Mouse (Mus musculus): ENCODE measurements around the gene Aldh16a1. TPM values are rescaled to one million over a fixed set of nuclear protein-coding genes. Genes with fewer than 3 reads are reported as not detected.
A peak's percentile ranks its signal among the peaks of the same experiment; 100 is the strongest.

The Aldh16a1 gene
- polyA plus RNA-seq, 1 experiment from 2014 or later = 38.7 TPM

- Histone ChIP-seq H3K27ac (replicated peaks; ENCODE audit: low read depth, low read length) (peak within 1 kb of the TSS; percentile 73), H3K9ac (ENCODE audit: low read length) (peak within 1 kb of the TSS; percentile 82), H3K9me3 (ENCODE audit: control insufficient read depth, low read length) (no peaks in the 10 kb centered on the region), H3K4me2 (ENCODE audit: low read depth, severe bottlenecking) (peak within 1 kb of the TSS; percentile 72), H3K4me3 (ENCODE audit: low read depth, low read length) (peak within 1 kb of the TSS; percentile 65), H3K4me1 (ENCODE audit: control insufficient read depth, insufficient read depth, low read length) (peaks cover 20% of the 10 kb centered on the region), H3K27me3 (ENCODE audit: control insufficient read depth, insufficient read depth, low read length) (no peaks in the 10 kb centered on the region), H3K36me3 (ENCODE audit: control insufficient read depth, insufficient read depth, low read length) (peaks cover 11% of the 10 kb centered on the region; the same call in 1 of the 2 replicates)
- peak; percentile 88 for ATAC-seq (ENCODE audit: insufficient number of reproducible peaks, low FRiP score, low TSS enrichment, low read depth)
- WGBS = under 1% methylated on average over 16 of the region's 16 CpGs
- peak; percentile 97 for DNase-seq (ENCODE audit: low spot score)
Measured at GRCm38 (mm10) chr7:45092048-45092447, 62.3 kb downstream of the Aldh16a1 start, which contains the start of gene Rcn3. Gene Rcn3, minus strand, starts transcription at chr7:45092221.

GRCm38 (mm10) chr7:45091001-45091990, 63.1 kb downstream of the Aldh16a1 start:
- ATAC-seq (ENCODE audit: insufficient number of reproducible peaks, low FRiP score, low TSS enrichment, low read depth) = peak; percentile 40
- Histone ChIP-seq H3K36me3 (ENCODE audit: control insufficient read depth, insufficient read depth, low read length) (peaks cover 16% of the 10 kb centered on the region), H3K4me2 (ENCODE audit: low read depth, severe bottlenecking) (peak overlapping the region; percentile 72), H3K4me3 (ENCODE audit: low read depth, low read length) (peak overlapping the region; percentile 65), H3K27me3 (ENCODE audit: control insufficient read depth, insufficient read depth, low read length) (no peaks in the 10 kb centered on the region), H3K27ac (replicated peaks; ENCODE audit: low read depth, low read length) (peak overlapping the region; percentile 73; the same call in 1 of the 2 replicates), H3K9ac (ENCODE audit: low read length) (peak overlapping the region; percentile 82), H3K4me1 (ENCODE audit: control insufficient read depth, insufficient read depth, low read length) (peaks cover 20% of the 10 kb centered on the region), H3K9me3 (ENCODE audit: control insufficient read depth, low read length) (no peaks in the 10 kb centered on the region)
- DNase-seq (ENCODE audit: low spot score) = peak; percentile 62
- 11% methylated on average over 35 of the region's 35 CpGs for WGBS

MicroRNAs within 50 kb of the gene (microRNA counts, 519-probe panel; counts per million panel counts)
- microRNA mmu-miR-150 = 1,612 counts per million, percentile 10 among the panel's probes with 10 or more counts

Small RNA genes lying within 50 kb of the gene (microRNA-seq; reads per million reads assigned to microRNA genes)
- gene Mir150 (5.5 reads per million, percentile 12 among the genes with 10 or more reads in this experiment), gene Mir5121 (16.8 reads per million, percentile 27 among the genes with 10 or more reads in this experiment), gene Mir7055 (not detected)

Other genes with a start within 250 kb of the Aldh16a1 start
- 77.0 and 78.8 TPM in 2 replicates for gene Ap2a1, start 225.1 kb downstream of the Aldh16a1 start, polyA plus RNA-seq (2014; fragmentation: Nextera tagmentation; extraction: Ambion mirVana)
- 0.13 TPM in 1 of 2 replicates, not detected in the other for gene Tsks, start 211.4 kb downstream of the Aldh16a1 start, polyA plus RNA-seq (2014; fragmentation: Nextera tagmentation; extraction: Ambion mirVana)
- gene Cpt1c, start 179.7 kb downstream of the Aldh16a1 start, polyA plus RNA-seq (2014; fragmentation: Nextera tagmentation; extraction: Ambion mirVana) = 17.5 and 22.1 TPM in 2 replicates
- 332 and 334 TPM in 2 replicates for gene Prmt1, start 168.0 kb downstream of the Aldh16a1 start, polyA plus RNA-seq (2014; fragmentation: Nextera tagmentation; extraction: Ambion mirVana)
- 73.9 and 83.5 TPM in 2 replicates for gene Irf3, start 156.9 kb downstream of the Aldh16a1 start, polyA plus RNA-seq (2014; fragmentation: Nextera tagmentation; extraction: Ambion mirVana)
- 91.7 and 91.9 TPM in 2 replicates for gene Bcl2l12, start 155.9 kb downstream of the Aldh16a1 start, polyA plus RNA-seq (2014; fragmentation: Nextera tagmentation; extraction: Ambion mirVana)
- gene Scaf1, start 138.2 kb downstream of the Aldh16a1 start, polyA plus RNA-seq (2014; fragmentation: Nextera tagmentation; extraction: Ambion mirVana) = 52.0 and 60.3 TPM in 2 replicates
- gene Rras, start 136.6 kb downstream of the Aldh16a1 start, polyA plus RNA-seq (2014; fragmentation: Nextera tagmentation; extraction: Ambion mirVana) = 20.8 and 21.0 TPM in 2 replicates
- gene Prr12, start 101.7 kb downstream of the Aldh16a1 start, polyA plus RNA-seq (2014; fragmentation: Nextera tagmentation; extraction: Ambion mirVana) = 18.5 and 20.0 TPM in 2 replicates
- gene Nosip, start 92.2 kb downstream of the Aldh16a1 start, polyA plus RNA-seq (2014; fragmentation: Nextera tagmentation; extraction: Ambion mirVana) = 70.2 and 73.9 TPM in 2 replicates
- gene Prrg2, start 91.9 kb downstream of the Aldh16a1 start, polyA plus RNA-seq (2014; fragmentation: Nextera tagmentation; extraction: Ambion mirVana) = 22.1 and 24.6 TPM in 2 replicates
- gene Rcn3, start 62.4 kb downstream of the Aldh16a1 start, polyA plus RNA-seq (2014; fragmentation: Nextera tagmentation; extraction: Ambion mirVana) = 220 and 245 TPM in 2 replicates
- 8.0 and 9.8 TPM in 2 replicates for gene Fcgrt, start 50.7 kb downstream of the Aldh16a1 start, polyA plus RNA-seq (2014; fragmentation: Nextera tagmentation; extraction: Ambion mirVana)
- 1,759 and 1,785 TPM in 2 replicates for gene Rps11, start 30.1 kb downstream of the Aldh16a1 start, polyA plus RNA-seq (2014; fragmentation: Nextera tagmentation; extraction: Ambion mirVana)
- 1,469 and 1,490 TPM in 2 replicates for gene Rpl13a, start 25.8 kb downstream of the Aldh16a1 start, polyA plus RNA-seq (2014; fragmentation: Nextera tagmentation; extraction: Ambion mirVana)
- gene Gm45713, start 18.4 kb downstream of the Aldh16a1 start, polyA plus RNA-seq (2014; fragmentation: Nextera tagmentation; extraction: Ambion mirVana) = 0.45 TPM in 1 of 2 replicates, not detected in the other
- gene Flt3l, start 18.2 kb downstream of the Aldh16a1 start, polyA plus RNA-seq (2014; fragmentation: Nextera tagmentation; extraction: Ambion mirVana) = 0.33 and 0.44 TPM in 2 replicates
- 106 and 108 TPM in 2 replicates for gene Pih1d1, start 281 bp downstream of the Aldh16a1 start, polyA plus RNA-seq (2014; fragmentation: Nextera tagmentation; extraction: Ambion mirVana)
- gene Slc17a7, start 9.4 kb upstream of the Aldh16a1 start, polyA plus RNA-seq (2014; fragmentation: Nextera tagmentation; extraction: Ambion mirVana) = 0.11 TPM in 1 of 2 replicates, not detected in the other
- not detected in 2 replicates for gene Gfy, start 25.0 kb upstream of the Aldh16a1 start, polyA plus RNA-seq (2014; fragmentation: Nextera tagmentation; extraction: Ambion mirVana)
- not detected in 2 replicates for gene Pth2, start 26.4 kb upstream of the Aldh16a1 start, polyA plus RNA-seq (2014; fragmentation: Nextera tagmentation; extraction: Ambion mirVana)
- 0.41 and 0.51 TPM in 2 replicates for gene Ccdc155, start 50.3 kb upstream of the Aldh16a1 start, polyA plus RNA-seq (2014; fragmentation: Nextera tagmentation; extraction: Ambion mirVana)
- gene Dkkl1, start 57.6 kb upstream of the Aldh16a1 start, polyA plus RNA-seq (2014; fragmentation: Nextera tagmentation; extraction: Ambion mirVana) = 0.51 and 0.60 TPM in 2 replicates
- gene Tead2, start 61.2 kb upstream of the Aldh16a1 start, polyA plus RNA-seq (2014; fragmentation: Nextera tagmentation; extraction: Ambion mirVana) = 378 and 385 TPM in 2 replicates
- gene Cd37, start 84.5 kb upstream of the Aldh16a1 start, polyA plus RNA-seq (2014; fragmentation: Nextera tagmentation; extraction: Ambion mirVana) = 0.82 and 1.6 TPM in 2 replicates
- 0.20 and 0.36 TPM in 2 replicates for gene Slc6a16, start 86.5 kb upstream of the Aldh16a1 start, polyA plus RNA-seq (2014; fragmentation: Nextera tagmentation; extraction: Ambion mirVana)
- not detected in 2 replicates for gene Slc6a21, start 122.9 kb upstream of the Aldh16a1 start, polyA plus RNA-seq (2014; fragmentation: Nextera tagmentation; extraction: Ambion mirVana)
- 6.7 and 8.9 TPM in 2 replicates for gene Trpm4, start 179.2 kb upstream of the Aldh16a1 start, polyA plus RNA-seq (2014; fragmentation: Nextera tagmentation; extraction: Ambion mirVana)
- 0.52 and 0.83 TPM in 2 replicates for gene Hrc, start 180.7 kb upstream of the Aldh16a1 start, polyA plus RNA-seq (2014; fragmentation: Nextera tagmentation; extraction: Ambion mirVana)
- 5.4 and 6.1 TPM in 2 replicates for gene Ppfia3, start 212.4 kb upstream of the Aldh16a1 start, polyA plus RNA-seq (2014; fragmentation: Nextera tagmentation; extraction: Ambion mirVana)
- 0.43 and 0.89 TPM in 2 replicates for gene Lin7b, start 216.0 kb upstream of the Aldh16a1 start, polyA plus RNA-seq (2014; fragmentation: Nextera tagmentation; extraction: Ambion mirVana)
- 87.5 and 93.0 TPM in 2 replicates for gene Snrnp70, start 241.2 kb upstream of the Aldh16a1 start, polyA plus RNA-seq (2014; fragmentation: Nextera tagmentation; extraction: Ambion mirVana)